In genomic region chr11:50439857-50440256, GRCm38 (mm10) we compare ENCODE assay signal across 8 mouse cellular contexts. TPM values are rescaled to one million over a fixed set of nuclear protein-coding genes. Genes with fewer than 3 reads are reported as not detected.
DNase-seq lines count a peak whose midpoint lies in the region; ATAC-seq and TF ChIP-seq lines count a peak whose summit lies in the region.
"Had no signal": no experiment of that assay in that cellular context is flagged by ENCODE, and none has a peak within 500 bp of the region (broad histone marks: within the 10 kb centered on the region; RNA-seq: fewer than 3 reads in every experiment).

No protein-coding gene starts in this region.

- ATAC-seq in erythroblast, adult 5-6 weeks (replicated peaks; ENCODE audit: low FRiP score, poor library complexity, severe bottlenecking): 0 out of 2 replicates have a peak, but pooled peaks have one; percentile 46

- no peak for DNase-seq in layer of hippocampus, adult 2 months (ENCODE audit: low spot score in 2 of 2)
- DNase-seq in layer of hippocampus, adult 9-11 months: no peak
- peak; percentile 63 for DNase-seq in A20 (ENCODE audit: low read depth, low spot score)
- no peak for DNase-seq in cerebellum, adult 11-12 months
- DNase-seq in left cerebral cortex, postnatal 10 days (ENCODE audit: extremely low spot score in 1 of 2, low spot score in 2 of 2): no peak

- no peak overlapping the region for H3K4me3 ChIP-seq in layer of hippocampus, adult 2 months
- H3K4me3 ChIP-seq in E14TG2a.4 (replicated peaks; ENCODE audit: low read length): no peak overlapping the region
- H3K4me3 ChIP-seq: midbrain, embryonic 10.5 days had no signal

- peaks cover 4% of the 10 kb centered on the region for H3K9me3 ChIP-seq in E14TG2a.4 (ENCODE audit: low read length)
- H3K9me3 ChIP-seq: midbrain, embryonic 10.5 days had no signal

- H3K27ac ChIP-seq in layer of hippocampus, adult 2 months: no peak overlapping the region
- H3K27ac ChIP-seq: midbrain, embryonic 10.5 days had no signal

- peak; percentile 62 for TF ChIP-seq CTCF in layer of hippocampus, adult 2 months (conservative IDR thresholded peaks at IDR 0.05)
- peak; percentile 87 for TF ChIP-seq CTCF in E14TG2a.4 (conservative IDR thresholded peaks at IDR 0.05; ENCODE audit: low read length)

- no peaks in the 10 kb centered on the region for H3K36me3 ChIP-seq in E14TG2a.4 (ENCODE audit: insufficient read depth, low read length)
- H3K36me3 ChIP-seq: midbrain, embryonic 10.5 days had no signal

- intact Hi-C loops in left cerebral cortex, postnatal 10 days (cut with DNase I): loop anchor here (5.0 kb wide), 1 partner anchor 147 kb away; no protein-coding TSS in a partner anchor

- H3K4me1 ChIP-seq in E14TG2a.4 (replicated peaks; ENCODE audit: low read depth, low read length): peaks cover 15% of the 10 kb centered on the region
- H3K4me1 ChIP-seq: midbrain, embryonic 10.5 days had no signal

- H3K27me3 ChIP-seq in E14TG2a.4 (ENCODE audit: insufficient read depth, low read length): peaks cover 7% of the 10 kb centered on the region; the same call in 1 of the 2 replicates

RNA-seq across cellular contexts. Expression of gene Rufy1, which starts 8.9 kb away (rescaled TPM):
- 10 to 100 TPM; 29.2 to 29.6 TPM for total RNA-seq in layer of hippocampus, adult 2 months (2021)
- total RNA-seq in erythroblast, adult 5-6 weeks (2015; ENCODE audit: low replicate concordance): 7.3 and 8.6 TPM in 2 replicates
- 7.6 and 7.7 TPM in 2 replicates for total RNA-seq in erythroblast, adult 5-6 weeks (2017; ENCODE audit: low replicate concordance)
- 10 to 100 TPM; 20.6 to 22.5 TPM for total RNA-seq in left cerebral cortex, postnatal 10 days (2021)
